Mouse (Mus musculus) heart, postnatal 14 days (tissue): ENCODE measurements at regions not wholly inside any gene's neighbourhood (a gene's known extent, or its start where the extent isn't known, plus 50 kb on each side); places are given as distances from the start of the nearest gene placed in this dataset.

Source experiments
- DNase-seq, 2 experiments: peaks; one replicate each; pipeline ENCODE4 v3.0.0; 2021 to 2022
- intact Hi-C: fragments of 180-260 bp; cut with DNase I; formaldehyde crosslinking; loops from one replicate; pipeline ENCODE4 v1.15.1; 2025

DNA sequence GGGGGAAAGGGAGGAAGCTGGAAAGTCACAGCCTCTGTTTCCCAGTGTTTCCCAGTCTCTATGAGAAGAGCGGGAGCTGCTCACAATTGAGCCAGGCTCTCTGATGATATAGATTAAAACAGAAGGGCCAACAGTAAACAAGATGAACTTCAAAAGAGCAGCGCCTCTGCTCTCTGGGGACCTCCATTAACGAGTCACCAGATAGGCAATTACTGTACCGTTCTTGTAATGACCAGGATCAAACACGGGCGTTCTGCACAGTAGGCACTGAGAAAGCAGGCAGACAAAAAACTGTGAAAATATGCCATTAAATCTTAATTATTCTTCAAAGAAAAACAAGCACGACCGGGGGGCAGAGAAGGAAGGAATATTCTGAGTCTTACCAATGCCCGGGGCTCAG is 766.8 kb downstream of the Tmem114 start:
- no peak for DNase-seq
- intact Hi-C loops: no loop called here

GRCm38 (mm10) chr16:7654451-7654850 is 770.5 kb downstream of the Tmem114 start:
- intact Hi-C loops: no loop called here
- DNase-seq: peak; percentile 8 to 23

DNA sequence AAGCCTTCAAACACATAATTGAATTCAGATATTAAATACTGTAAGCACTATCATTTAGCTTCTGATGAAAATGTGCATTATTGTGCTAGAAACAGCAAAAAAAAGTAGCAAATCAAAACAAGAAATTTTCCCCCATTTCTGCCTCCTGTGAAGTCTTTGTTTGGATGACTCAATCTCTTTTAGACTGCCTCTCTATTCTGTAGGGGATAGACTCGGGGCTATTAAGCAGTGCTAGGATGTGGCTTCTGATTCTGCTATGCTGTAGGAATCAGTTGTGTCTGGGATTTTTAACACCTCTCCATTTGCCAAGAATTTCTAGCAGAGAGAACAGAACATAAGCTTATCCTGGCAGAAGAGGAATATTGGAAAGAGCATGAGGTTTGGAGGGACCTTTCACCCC is 775.2 kb downstream of the Tmem114 start:
- DNase-seq: no peak
- intact Hi-C loops: no loop called here

- DNase-seq: no peak
- intact Hi-C loops: no loop called here
These were observed 777.5 kb downstream of the Tmem114 start for GRCm38 (mm10) chr16:7647275-7647926.

DNA sequence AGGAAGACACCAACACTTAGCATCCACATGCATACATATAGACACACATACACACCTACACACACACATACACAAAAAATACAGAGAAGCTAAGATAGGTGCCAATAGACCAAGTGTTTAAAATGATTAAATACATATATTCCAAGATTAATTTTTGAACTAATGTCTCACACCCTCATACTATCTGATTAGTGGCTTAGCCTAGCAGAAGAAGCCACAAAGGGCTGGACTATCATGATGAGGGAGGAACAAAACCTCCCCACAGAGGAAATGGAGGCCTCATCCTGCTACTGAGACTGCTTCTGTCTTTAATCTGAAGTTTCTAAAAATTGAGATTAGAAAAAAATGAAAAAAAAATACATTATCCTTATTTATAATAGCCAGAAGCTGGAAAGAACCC is 780.6 kb downstream of the Tmem114 start:
- intact Hi-C loops: no loop called here

DNA sequence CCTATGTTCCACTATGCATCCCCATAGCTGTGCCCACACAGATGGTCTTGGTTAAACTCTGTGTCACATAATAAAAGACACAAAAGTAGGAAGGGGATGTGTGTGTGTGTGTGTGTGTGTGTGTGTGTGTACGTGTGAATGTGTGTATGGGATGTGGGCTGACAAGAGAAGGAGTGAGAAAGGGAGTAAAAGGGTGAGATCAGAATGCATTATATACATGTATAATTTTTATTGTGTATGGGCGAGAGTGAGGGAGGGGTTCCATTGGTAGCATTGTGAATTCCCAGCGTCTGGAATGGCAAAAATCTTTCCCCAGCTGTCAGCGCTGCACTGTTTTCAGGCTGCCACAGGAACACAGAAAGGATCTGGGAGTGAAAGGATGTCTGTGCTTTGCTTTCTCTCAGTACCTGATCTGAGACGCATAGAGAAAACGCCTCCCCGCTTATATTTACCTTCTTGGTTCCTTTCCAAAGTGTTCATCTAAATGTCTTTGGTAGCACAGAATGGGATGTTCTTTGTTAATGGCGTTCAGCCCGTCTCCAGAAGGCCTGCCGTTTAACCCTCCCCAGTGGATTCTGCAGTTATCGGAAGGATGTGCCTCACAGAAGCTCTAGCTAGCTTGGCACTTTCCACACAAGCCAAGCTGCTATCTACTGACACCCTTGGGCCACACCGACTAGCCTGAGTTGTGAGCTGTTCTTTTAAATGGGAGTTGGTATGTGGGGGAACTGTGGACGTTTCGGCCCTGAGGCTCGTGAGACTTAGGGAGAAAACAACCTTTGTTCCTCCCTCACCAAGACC is 785.8 kb downstream of the Tmem114 start:
- DNase-seq: no peak
- intact Hi-C loops: no loop called here

More for the DNA sequence above, 780.6 kb downstream of the Tmem114 start:
- DNase-seq: no peak

GRCm38 (mm10) chr16:7637993-7638392 is 786.9 kb downstream of the Tmem114 start:
- no peak for DNase-seq

DNA sequence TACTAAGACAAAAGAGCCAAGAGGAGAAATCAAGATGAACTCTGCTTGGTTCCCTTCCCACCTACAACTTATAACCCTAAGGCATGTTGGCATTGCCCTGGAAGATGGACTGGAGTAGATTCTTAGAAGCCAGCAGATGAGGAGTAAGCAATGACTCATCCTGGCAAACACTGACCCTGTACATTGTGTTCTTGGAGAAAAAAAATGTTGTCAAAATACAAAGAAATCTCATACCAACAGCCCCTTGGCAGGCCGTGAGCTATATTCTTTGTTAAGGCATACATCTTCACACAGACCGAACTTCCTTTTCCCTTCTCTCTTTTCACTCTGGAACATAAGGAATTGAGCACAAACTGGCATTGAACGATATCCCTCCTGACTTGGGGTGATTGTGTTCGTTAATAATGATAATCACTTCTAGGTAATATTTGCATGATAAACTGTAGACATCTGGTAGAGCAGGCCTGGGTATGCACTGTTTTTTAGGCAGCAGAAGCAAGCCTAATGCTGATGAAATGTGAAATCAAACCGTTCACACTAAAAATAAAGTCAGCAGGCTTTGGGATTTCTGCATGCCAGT is 787.7 kb downstream of the Tmem114 start:
- intact Hi-C loops: no loop called here

More at GRCm38 (mm10) chr16:7637993-7638392, 786.9 kb downstream of the Tmem114 start:
- intact Hi-C loops: no loop called here

GRCm38 (mm10) chr16:7636326-7636725 is 788.6 kb downstream of the Tmem114 start:
- no peak for DNase-seq
- intact Hi-C loops: no loop called here

More for the DNA sequence above, 787.7 kb downstream of the Tmem114 start:
- no peak for DNase-seq

GRCm38 (mm10) chr16:7632474-7632873 is 792.5 kb downstream of the Tmem114 start:
- no peak for DNase-seq
- intact Hi-C loops: no loop called here

GRCm38 (mm10) chr16:7628351-7628750 is 796.6 kb downstream of the Tmem114 start:
- no peak for DNase-seq
- intact Hi-C loops: no loop called here

- intact Hi-C loops: no loop called here
- peak; percentile 8 to 25 for DNase-seq
These were observed 818.3 kb downstream of the Tmem114 start for GRCm38 (mm10) chr16:7606602-7607001.

GRCm38 (mm10) chr16:7602428-7602827 is 822.5 kb downstream of the Tmem114 start:
- peak in 1 of 2 experiments; percentile 32 for DNase-seq
- intact Hi-C loops: no loop called here

- DNase-seq: peak in 1 of 2 experiments; percentile 5
- intact Hi-C loops: no loop called here
These were observed 850.1 kb downstream of the Tmem114 start for GRCm38 (mm10) chr16:7574879-7575278.

GRCm38 (mm10) chr16:7560841-7561240 is 864.1 kb downstream of the Tmem114 start:
- DNase-seq: peak; percentile 43 to 54
- intact Hi-C loops: no loop called here

DNA sequence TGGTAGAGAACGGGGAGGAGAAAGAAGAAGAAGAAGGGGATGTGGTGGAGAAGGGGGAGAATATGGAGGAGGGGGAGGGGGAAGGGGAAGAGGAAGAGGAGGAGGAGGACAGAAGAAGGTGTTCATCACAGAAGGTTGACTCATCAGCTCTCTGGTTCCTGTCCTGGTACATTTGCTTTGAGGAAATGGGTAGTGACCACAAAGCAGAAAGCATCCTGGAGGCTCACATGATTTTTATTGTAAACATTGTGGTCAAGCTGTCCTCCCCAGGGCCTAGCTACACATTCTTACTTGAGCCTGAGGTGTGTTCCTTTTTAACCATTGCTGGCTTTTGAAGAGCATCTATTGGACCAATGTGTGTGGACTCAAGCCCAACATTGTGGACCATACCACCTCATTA is 865.8 kb downstream of the Tmem114 start:
- DNase-seq: no peak
- intact Hi-C loops: no loop called here

DNA sequence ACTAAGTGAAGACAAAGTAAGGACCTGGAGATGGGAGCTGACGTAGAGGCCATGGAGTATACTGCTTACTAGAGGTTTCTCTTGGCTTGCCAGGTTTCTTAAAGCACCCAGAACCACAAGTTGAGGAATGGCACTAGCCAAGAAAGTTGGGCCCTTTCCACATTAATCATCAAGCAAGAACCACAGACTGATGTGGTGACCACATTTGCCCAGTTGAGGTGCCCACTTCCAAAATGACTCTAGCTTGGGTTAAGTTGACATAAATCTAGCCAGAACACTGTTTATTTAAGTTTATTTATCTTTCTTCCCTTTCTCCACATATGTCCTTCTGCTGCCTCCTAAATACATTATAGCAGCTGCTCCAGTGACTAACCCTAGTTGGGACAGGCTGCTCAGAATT is 866.3 kb downstream of the Tmem114 start:
- intact Hi-C loops: no loop called here
- no peak for DNase-seq

DNA sequence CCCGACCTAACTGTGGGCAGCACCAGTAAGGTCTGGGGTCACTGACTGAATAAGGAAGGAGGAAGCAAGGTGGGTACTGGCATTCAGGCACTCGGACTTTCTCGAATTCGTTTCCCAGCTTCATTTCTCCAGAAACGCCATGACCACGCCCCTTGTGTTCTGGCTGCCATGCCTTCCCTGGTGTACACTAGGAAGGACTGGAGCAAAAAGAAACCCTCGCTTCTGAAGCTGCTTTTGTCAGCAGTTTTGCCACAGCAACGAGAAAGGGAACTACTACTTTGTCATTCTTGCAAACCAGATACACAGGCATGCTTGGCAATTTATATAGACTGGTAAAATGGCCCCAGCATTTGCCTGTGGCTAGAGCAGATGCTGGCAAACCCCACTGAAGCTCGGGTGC is 869.0 kb downstream of the Tmem114 start:
- no peak for DNase-seq
- intact Hi-C loops: no loop called here

GRCm38 (mm10) chr16:7549568-7549967 is 875.4 kb downstream of the Tmem114 start:
- intact Hi-C loops: no loop called here
- DNase-seq: peak in 1 of 2 experiments; percentile 6

GRCm38 (mm10) chr16:7544067-7544466 is 880.9 kb downstream of the Tmem114 start:
- no peak for DNase-seq
- intact Hi-C loops: no loop called here

GRCm38 (mm10) chr16:7529811-7530210 is 895.1 kb downstream of the Tmem114 start:
- DNase-seq: no peak
- intact Hi-C loops: no loop called here

DNA sequence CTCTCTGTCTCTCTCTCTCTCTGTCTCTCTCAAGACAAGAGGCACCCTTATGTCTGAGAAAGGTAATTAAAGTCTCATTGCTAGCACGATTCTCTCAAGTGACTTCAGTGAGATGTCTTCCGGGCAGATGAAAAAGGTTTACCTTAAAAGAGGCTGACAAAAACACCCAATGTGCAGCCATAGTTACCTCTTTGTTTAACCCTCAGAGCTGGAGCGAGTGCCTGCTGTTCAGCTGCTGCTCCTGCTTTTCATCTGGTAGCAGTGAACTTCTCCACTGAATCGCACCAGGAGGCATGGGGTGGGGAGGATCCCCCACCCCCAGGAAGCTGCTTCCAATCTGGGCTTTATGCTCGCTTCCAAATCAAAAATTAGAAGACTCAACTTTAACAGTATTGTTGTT is 896.0 kb downstream of the Tmem114 start:
- no peak for DNase-seq
- intact Hi-C loops: no loop called here
